Mouse (Mus musculus): ENCODE data around the gene Pex11g. TPM values are rescaled to one million over a fixed set of nuclear protein-coding genes. Genes with fewer than 3 reads are reported as not detected.

The Pex11g gene
- polyA plus RNA-seq, 1 experiment from 2014 or later = 3.7 TPM

DNA sequence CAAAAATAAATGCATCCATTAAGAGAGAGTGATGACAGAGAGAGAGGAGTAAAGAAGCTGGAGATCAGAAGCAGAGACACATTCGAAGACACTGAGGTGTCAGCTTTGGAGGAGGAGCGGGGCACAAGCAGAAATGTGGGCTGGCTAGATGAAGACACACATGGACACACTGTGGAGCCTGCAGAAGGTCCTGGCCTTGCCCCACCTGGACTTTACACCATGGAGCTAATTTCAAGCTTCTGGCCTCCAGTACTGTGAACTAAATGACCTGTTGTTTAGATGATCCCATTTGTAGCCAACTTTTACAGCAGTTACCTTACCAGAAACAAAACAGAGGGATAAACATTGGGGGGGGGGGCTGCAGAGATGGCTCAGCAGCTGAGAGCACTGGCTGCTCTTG lies 4.2 kb downstream of the Pex11g start:
- H3K4me1 ChIP-seq (replicated peaks; ENCODE audit: control insufficient read depth, insufficient read depth, low read length) = peaks cover 6% of the 10 kb centered on the region; the same call in 1 of the 2 replicates
- 87% methylated on average over 2 of the region's 2 CpGs for WGBS
- H3K27ac ChIP-seq (ENCODE audit: low read length) = no peak overlapping the region
- no peak overlapping the region for H3K9ac ChIP-seq (replicated peaks; ENCODE audit: low read depth, low read length)
- ATAC-seq = no peak
- no peaks in the 10 kb centered on the region for H3K36me3 ChIP-seq (ENCODE audit: control insufficient read depth, insufficient read depth)
- no peaks in the 10 kb centered on the region for H3K27me3 ChIP-seq (replicated peaks; ENCODE audit: control insufficient read depth, insufficient read depth, low read length)
- H3K4me2 ChIP-seq (ENCODE audit: low read length) = no peak overlapping the region
- H3K9me3 ChIP-seq (ENCODE audit: control insufficient read depth, low read length) = no peaks in the 10 kb centered on the region
- H3K4me3 ChIP-seq (replicated peaks; ENCODE audit: low read length) = no peak overlapping the region

DNA sequence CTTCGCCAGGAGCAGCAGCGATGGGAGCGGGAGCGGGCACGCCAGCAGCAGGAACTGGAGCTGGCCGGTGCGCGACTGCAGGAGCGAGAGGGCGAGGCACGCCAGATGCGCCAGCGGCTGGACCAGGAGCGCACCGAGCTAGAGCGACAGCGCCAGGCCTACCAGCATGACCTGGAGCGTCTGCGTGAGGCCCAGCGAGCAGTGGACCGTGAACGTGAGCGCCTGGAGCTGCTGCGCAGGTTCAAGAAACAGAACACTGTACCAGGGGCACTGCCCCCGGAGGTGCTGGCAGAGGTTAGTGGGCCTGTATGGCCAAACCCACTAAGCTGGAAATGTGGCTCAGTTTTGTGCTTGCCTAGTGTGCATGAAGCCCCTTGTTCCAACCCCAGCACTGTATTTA lies 15.5 kb downstream of the Pex11g start:
- H3K36me3 ChIP-seq (ENCODE audit: control insufficient read depth, insufficient read depth) = peaks cover 35% of the 10 kb centered on the region
- no peaks in the 10 kb centered on the region for H3K4me1 ChIP-seq (replicated peaks; ENCODE audit: control insufficient read depth, insufficient read depth, low read length)
- no peak overlapping the region for H3K9ac ChIP-seq (replicated peaks; ENCODE audit: low read depth, low read length)
- WGBS = 96% methylated on average over 25 of the region's 25 CpGs
- ATAC-seq = no peak
- no peak overlapping the region for H3K4me3 ChIP-seq (replicated peaks; ENCODE audit: low read length)
- no peak overlapping the region for H3K27ac ChIP-seq (ENCODE audit: low read length)
- H3K4me2 ChIP-seq (ENCODE audit: low read length) = no peak overlapping the region
- H3K27me3 ChIP-seq (replicated peaks; ENCODE audit: control insufficient read depth, insufficient read depth, low read length) = no peaks in the 10 kb centered on the region
- H3K9me3 ChIP-seq (ENCODE audit: control insufficient read depth, low read length) = no peaks in the 10 kb centered on the region

DNA sequence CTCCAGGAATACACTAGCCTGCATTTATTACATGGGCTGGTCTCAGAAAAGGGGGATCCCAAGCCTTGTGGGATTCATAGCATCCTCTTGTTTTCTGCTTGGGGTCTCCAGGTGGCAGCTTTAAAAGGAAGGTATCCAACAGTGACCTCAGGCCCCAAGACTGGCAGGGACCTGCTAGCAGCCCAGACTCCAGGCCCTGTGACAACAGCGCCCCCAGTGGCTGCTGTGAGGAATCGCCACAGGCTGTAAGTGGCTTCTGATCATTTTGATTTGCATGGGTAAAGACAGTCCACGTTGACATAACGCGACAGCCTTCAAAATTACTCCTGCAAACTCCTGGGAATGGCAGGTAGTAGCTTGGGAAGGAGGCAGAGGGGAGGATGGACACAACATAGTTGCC lies 16.8 kb downstream of the Pex11g start:
- ATAC-seq = peak; percentile 47; the same call in 1 of the 2 replicates
- H3K27ac ChIP-seq (ENCODE audit: low read length) = no peak overlapping the region
- H3K9me3 ChIP-seq (ENCODE audit: control insufficient read depth, low read length) = no peaks in the 10 kb centered on the region
- peaks cover 30% of the 10 kb centered on the region for H3K36me3 ChIP-seq (ENCODE audit: control insufficient read depth, insufficient read depth)
- no peak overlapping the region for H3K4me2 ChIP-seq (ENCODE audit: low read length)
- WGBS = 35% methylated on average over 5 of the region's 5 CpGs
- H3K9ac ChIP-seq (replicated peaks; ENCODE audit: low read depth, low read length) = no peak overlapping the region
- no peak overlapping the region for H3K4me3 ChIP-seq (replicated peaks; ENCODE audit: low read length)
- H3K4me1 ChIP-seq (replicated peaks; ENCODE audit: control insufficient read depth, insufficient read depth, low read length) = no peaks in the 10 kb centered on the region
- no peaks in the 10 kb centered on the region for H3K27me3 ChIP-seq (replicated peaks; ENCODE audit: control insufficient read depth, insufficient read depth, low read length)

DNA sequence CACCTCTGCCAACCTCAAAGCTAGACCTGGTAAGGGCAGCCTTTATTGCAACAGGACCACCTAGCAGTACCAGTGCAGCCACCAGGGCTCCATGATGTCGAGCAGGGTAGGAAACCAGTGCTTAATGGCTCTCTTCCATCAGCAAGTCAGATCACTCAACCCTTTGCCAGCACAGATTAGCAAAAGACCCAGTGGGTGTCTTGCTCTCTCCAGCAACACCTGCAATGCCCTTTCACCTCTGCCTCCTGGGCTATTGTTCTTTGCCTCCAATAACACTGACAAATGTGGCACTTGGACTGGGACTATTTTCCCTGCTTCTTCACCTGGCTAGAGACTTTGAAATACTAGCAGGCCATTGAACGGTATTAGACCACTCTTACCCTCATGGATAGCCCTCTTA lies 18.3 kb downstream of the Pex11g start:
- Histone ChIP-seq H3K9me3 (ENCODE audit: control insufficient read depth, low read length) (no peaks in the 10 kb centered on the region), H3K4me1 (replicated peaks; ENCODE audit: control insufficient read depth, insufficient read depth, low read length) (no peaks in the 10 kb centered on the region), H3K27me3 (replicated peaks; ENCODE audit: control insufficient read depth, insufficient read depth, low read length) (no peaks in the 10 kb centered on the region), H3K4me2 (ENCODE audit: low read length) (no peak overlapping the region), H3K36me3 (ENCODE audit: control insufficient read depth, insufficient read depth) (peaks cover 33% of the 10 kb centered on the region), H3K4me3 (replicated peaks; ENCODE audit: low read length) (no peak overlapping the region), H3K9ac (replicated peaks; ENCODE audit: low read depth, low read length) (no peak overlapping the region), H3K27ac (ENCODE audit: low read length) (no peak overlapping the region)
- ATAC-seq = no peak
- WGBS = 87% methylated on average over 2 of the region's 2 CpGs

DNA sequence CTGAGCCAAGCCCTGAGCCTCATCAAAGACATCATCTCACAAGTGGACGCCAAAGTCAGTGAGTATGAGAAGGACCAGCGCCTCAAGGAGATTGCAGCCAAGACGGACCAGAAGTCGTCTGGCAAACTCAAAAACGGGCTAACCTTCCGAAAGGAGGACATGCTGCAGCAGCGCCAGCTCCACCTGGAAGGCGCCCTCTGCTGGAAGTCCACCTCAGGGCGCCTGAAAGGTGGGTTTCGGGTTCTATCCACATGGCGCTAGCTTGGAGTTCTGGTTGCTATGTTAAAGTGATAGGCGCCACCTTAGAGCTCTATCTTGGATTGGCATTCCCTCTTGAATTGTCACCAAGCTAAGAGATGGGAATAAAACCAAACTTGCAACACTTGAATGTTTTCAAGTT lies 28.0 kb downstream of the Pex11g start:
- WGBS = 75% methylated on average over 12 of the region's 12 CpGs
- H3K9me3 ChIP-seq (ENCODE audit: control insufficient read depth, low read length) = no peaks in the 10 kb centered on the region
- ATAC-seq = no peak
- no peaks in the 10 kb centered on the region for H3K4me1 ChIP-seq (replicated peaks; ENCODE audit: control insufficient read depth, insufficient read depth, low read length)
- no peak overlapping the region for H3K4me3 ChIP-seq (replicated peaks; ENCODE audit: low read length)
- no peaks in the 10 kb centered on the region for H3K27me3 ChIP-seq (replicated peaks; ENCODE audit: control insufficient read depth, insufficient read depth, low read length)
- no peak overlapping the region for H3K27ac ChIP-seq (ENCODE audit: low read length)
- H3K4me2 ChIP-seq (ENCODE audit: low read length) = no peak overlapping the region
- H3K36me3 ChIP-seq (ENCODE audit: control insufficient read depth, insufficient read depth) = peaks cover 31% of the 10 kb centered on the region
- H3K9ac ChIP-seq (replicated peaks; ENCODE audit: low read depth, low read length) = no peak overlapping the region

DNA sequence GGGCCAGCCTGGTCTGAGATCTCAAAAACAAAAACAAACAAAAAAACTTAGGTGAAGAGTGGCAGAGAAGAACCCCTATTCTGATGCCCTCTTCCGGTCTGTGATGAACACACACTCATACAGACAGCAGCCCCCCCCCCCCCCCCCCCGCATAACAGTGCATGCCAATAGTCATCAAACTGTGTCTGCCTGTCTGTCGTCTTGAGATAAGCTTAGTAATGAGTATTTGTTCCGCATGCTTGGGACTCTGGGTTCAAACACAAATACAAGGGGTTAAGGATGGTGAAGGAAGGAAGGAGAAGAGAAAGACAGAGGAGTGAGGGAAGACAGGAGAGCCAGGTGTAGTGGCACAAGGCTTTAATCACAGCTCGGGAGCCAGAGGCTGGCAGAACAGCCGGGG lies 31.0 kb downstream of the Pex11g start:
- WGBS = 86% methylated on average over 5 of the region's 6 CpGs
- H3K27ac ChIP-seq (ENCODE audit: low read length) = no peak overlapping the region
- ATAC-seq = no peak

DNA sequence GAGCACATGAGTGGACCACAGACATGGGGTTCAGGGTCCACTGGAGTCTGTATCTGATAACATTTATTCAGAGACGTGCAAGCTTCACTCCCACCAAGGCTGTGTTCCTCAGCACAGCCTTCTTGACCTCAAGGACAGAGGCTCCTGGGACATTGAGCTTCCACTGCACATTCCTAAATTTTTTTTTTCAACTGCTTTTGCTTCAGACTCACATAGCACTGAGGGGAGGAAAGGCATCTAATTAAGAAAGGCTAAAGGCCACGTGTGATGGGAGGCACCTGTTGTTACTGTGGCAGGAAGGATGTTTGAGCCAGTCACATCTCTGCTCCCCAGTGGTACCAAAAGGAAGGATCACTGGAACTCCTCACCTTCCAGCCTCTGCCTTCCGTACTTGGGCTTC lies 36.4 kb downstream of the Pex11g start:
- WGBS = 88% methylated on average over 3 of the region's 3 CpGs
- H3K9me3 ChIP-seq (ENCODE audit: control insufficient read depth, low read length) = no peaks in the 10 kb centered on the region
- H3K4me2 ChIP-seq (ENCODE audit: low read length) = no peak overlapping the region
- peaks cover 25% of the 10 kb centered on the region for H3K36me3 ChIP-seq (ENCODE audit: control insufficient read depth, insufficient read depth)
- no peak overlapping the region for H3K4me3 ChIP-seq (replicated peaks; ENCODE audit: low read length)
- H3K4me1 ChIP-seq (replicated peaks; ENCODE audit: control insufficient read depth, insufficient read depth, low read length) = no peaks in the 10 kb centered on the region
- H3K9ac ChIP-seq (replicated peaks; ENCODE audit: low read depth, low read length) = no peak overlapping the region
- no peak overlapping the region for H3K27ac ChIP-seq (ENCODE audit: low read length)
- no peak for ATAC-seq
- no peaks in the 10 kb centered on the region for H3K27me3 ChIP-seq (replicated peaks; ENCODE audit: control insufficient read depth, insufficient read depth, low read length)

More for the DNA sequence above, 31.0 kb downstream of the Pex11g start:
- no peaks in the 10 kb centered on the region for H3K4me1 ChIP-seq (replicated peaks; ENCODE audit: control insufficient read depth, insufficient read depth, low read length)
- H3K27me3 ChIP-seq (replicated peaks; ENCODE audit: control insufficient read depth, insufficient read depth, low read length) = no peaks in the 10 kb centered on the region
- H3K4me2 ChIP-seq (ENCODE audit: low read length) = no peak overlapping the region
- H3K4me3 ChIP-seq (replicated peaks; ENCODE audit: low read length) = no peak overlapping the region
- peaks cover 42% of the 10 kb centered on the region for H3K36me3 ChIP-seq (ENCODE audit: control insufficient read depth, insufficient read depth)
- no peaks in the 10 kb centered on the region for H3K9me3 ChIP-seq (ENCODE audit: control insufficient read depth, low read length)
- no peak overlapping the region for H3K9ac ChIP-seq (replicated peaks; ENCODE audit: low read depth, low read length)

DNA sequence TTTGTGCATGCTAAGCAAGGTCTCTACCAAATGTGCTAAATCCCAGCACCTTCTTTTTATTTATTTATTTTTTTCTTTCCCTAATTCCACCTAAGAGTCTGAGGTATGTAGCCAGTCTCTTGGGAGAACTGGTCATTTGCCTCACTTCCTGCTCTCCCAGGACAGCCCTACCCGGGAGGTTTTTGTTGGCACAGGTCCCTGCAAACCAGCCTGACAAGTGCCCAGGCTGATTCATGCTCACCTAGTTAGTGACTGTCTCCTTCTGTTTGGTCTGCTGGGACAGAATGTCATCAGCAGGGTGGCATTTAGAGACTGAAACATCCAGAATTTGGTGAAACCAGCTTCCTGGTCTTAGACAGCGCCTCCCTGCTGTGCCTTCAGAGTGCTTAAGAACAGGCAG lies 37.5 kb downstream of the Pex11g start:
- Histone ChIP-seq H3K36me3 (ENCODE audit: control insufficient read depth, insufficient read depth) (peaks cover 19% of the 10 kb centered on the region), H3K4me1 (replicated peaks; ENCODE audit: control insufficient read depth, insufficient read depth, low read length) (no peaks in the 10 kb centered on the region), H3K4me2 (ENCODE audit: low read length) (no peak overlapping the region), H3K4me3 (replicated peaks; ENCODE audit: low read length) (no peak overlapping the region), H3K27me3 (replicated peaks; ENCODE audit: control insufficient read depth, insufficient read depth, low read length) (no peaks in the 10 kb centered on the region), H3K27ac (ENCODE audit: low read length) (no peak overlapping the region), H3K9ac (replicated peaks; ENCODE audit: low read depth, low read length) (no peak overlapping the region), H3K9me3 (ENCODE audit: control insufficient read depth, low read length) (no peaks in the 10 kb centered on the region)
- 73% methylated on average over 2 of the region's 2 CpGs for WGBS
- no peak for ATAC-seq

DNA sequence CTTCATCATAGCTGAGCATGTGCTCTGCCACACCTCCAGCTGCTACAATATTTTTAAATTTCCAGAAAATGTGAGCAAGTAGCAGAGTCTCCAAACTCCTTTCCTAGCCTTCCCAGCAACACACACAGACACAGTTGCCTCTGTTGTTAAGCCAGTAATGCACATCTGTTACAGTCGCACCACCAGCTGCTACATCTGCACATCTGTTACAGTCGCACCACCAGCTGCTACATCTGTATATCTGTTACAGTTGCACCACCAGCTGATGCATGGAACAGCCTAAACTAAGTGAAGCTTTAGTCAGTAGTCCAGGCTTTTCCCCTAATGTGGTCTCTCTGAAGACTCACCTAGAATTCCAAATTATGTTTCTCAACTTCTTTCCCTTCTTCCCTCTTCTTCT lies 39.1 kb downstream of the Pex11g start:
- WGBS = 91% methylated on average over 2 of the region's 2 CpGs
- Histone ChIP-seq H3K27ac (ENCODE audit: low read length) (no peak overlapping the region), H3K27me3 (replicated peaks; ENCODE audit: control insufficient read depth, insufficient read depth, low read length) (no peaks in the 10 kb centered on the region), H3K9ac (replicated peaks; ENCODE audit: low read depth, low read length) (no peak overlapping the region), H3K4me3 (replicated peaks; ENCODE audit: low read length) (no peak overlapping the region), H3K4me1 (replicated peaks; ENCODE audit: control insufficient read depth, insufficient read depth, low read length) (no peaks in the 10 kb centered on the region), H3K36me3 (ENCODE audit: control insufficient read depth, insufficient read depth) (peaks cover 14% of the 10 kb centered on the region), H3K4me2 (ENCODE audit: low read length) (no peak overlapping the region), H3K9me3 (ENCODE audit: control insufficient read depth, low read length) (no peaks in the 10 kb centered on the region)
- ATAC-seq = no peak

DNA sequence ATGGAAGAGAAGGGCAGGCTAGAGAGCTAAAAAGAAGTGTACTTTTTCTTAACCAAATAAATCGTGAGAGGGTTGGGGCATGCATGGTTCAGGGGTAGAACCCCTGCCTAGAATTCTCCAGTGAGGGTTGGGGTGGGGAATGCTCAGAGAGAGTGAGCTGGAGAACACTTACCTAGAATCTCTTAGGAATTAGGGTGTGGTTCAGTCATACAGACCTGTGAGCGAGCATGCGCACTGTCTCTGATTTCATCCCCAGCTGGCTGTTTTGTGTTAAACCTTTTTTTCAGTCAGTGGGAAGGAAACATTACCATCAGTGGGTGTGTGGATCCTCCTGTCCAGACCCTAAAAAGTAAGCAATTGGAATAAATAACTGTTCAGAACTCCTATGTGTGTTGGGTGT lies 41.3 kb downstream of the Pex11g start:
- ATAC-seq = no peak
- Histone ChIP-seq H3K27me3 (replicated peaks; ENCODE audit: control insufficient read depth, insufficient read depth, low read length) (no peaks in the 10 kb centered on the region), H3K4me2 (ENCODE audit: low read length) (no peak overlapping the region), H3K27ac (ENCODE audit: low read length) (no peak overlapping the region), H3K4me1 (replicated peaks; ENCODE audit: control insufficient read depth, insufficient read depth, low read length) (no peaks in the 10 kb centered on the region), H3K9me3 (ENCODE audit: control insufficient read depth, low read length) (no peaks in the 10 kb centered on the region), H3K4me3 (replicated peaks; ENCODE audit: low read length) (no peak overlapping the region), H3K36me3 (ENCODE audit: control insufficient read depth, insufficient read depth) (peaks cover 5% of the 10 kb centered on the region; the same call in 1 of the 2 replicates), H3K9ac (replicated peaks; ENCODE audit: low read depth, low read length) (no peak overlapping the region)
- WGBS = 91% methylated on average over 3 of the region's 3 CpGs
